Mouse (Mus musculus): ENCODE data around the gene Snap25.

Snap25 gene

DNA sequence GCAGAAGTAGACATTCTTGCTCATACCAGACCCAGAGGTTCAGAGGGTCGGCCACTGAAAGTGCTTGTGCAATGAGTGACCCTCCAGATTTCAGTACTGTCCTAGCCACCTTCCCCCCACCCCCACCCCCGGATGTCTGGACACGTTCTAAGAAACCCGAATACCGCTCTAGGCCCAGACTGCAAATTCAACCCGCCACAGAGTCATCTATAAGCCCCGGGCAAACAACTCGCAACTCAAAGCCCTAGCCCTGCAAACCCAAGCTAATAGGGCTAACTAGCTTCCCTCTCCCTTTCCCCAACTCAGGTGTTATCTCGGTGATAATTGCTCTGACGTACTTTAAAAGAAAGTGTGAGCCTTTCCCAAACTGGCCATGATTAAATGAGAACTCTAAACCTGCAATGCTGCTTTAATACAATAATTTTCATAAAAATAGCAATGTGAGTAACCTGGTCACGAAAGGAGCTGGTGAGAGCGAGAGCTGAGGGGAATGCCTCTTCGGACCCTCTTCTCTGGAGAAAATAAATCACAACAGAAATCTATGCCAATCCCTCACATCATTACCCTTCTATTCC, 725 bp upstream of the Snap25 start:
- DNase-seq, result no peak

DNA sequence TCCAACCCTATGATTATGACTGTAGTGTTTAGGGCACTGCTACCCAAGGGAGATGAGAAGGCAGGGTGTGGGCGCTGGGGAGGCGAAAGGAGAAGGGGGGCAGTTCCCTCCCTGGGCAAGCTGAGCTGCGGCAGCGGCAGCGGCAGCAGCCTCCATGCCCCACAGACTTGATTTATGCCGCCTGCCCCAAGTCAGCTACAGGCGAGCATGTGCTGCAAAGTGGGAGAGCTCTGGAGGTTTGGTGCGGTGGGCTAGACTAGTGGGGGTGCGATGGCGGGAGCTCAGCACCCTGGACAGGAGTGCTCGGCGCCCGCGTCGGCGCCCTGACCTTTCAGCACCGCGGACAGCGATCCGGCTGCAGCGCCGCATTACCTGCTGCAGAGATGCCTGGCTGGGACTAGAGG, 757 bp downstream of the Snap25 start:
- peak; percentile 83 to 87 for DNase-seq

DNA sequence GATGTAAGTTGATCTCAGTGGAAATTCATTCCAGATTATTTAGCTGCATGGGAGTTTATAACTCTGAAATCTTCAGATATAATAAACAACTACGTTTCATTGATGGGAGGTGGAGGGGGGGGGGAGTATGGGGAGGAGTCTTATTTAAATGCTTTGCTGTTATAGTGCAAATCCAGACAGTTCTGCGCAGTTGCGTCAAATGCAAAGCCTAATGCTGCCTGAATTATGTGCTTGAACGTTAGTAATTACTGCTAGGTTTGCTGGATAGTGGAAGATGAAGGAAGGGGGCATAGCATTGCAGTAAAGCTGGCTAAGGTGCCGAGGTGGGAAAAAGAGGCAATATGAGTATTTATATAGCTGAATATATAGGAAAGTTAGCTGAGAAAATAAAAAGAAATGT, 2.3 kb downstream of the Snap25 start:
- DNase-seq, result no peak

GRCm38 (mm10) chr2:136716400-136716799, 3.1 kb downstream of the Snap25 start:
- no peak for DNase-seq

DNA sequence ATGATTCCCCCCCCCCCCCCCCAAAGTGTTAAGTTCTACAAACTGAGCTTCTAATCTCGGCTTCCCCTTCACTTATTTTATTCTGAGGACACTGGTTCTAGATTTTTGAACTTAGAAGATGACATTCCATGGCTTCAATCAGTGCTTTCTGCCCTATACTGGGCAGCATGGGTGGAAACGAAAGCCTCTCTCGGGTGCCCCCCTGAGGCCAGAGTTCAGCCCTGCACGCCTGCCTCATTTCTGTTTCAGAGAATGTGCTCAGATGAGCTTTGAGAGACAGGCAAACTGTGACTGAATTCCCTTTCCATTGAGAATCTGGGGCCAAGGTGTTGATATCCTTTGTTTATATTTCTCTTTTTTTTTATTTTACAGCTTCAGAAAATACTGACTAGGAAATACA, 7.0 kb downstream of the Snap25 start:
- peak in 1 of 2 experiments; percentile 43 for DNase-seq

GRCm38 (mm10) chr2:136738260-136738659, 25.0 kb downstream of the Snap25 start:
- DNase-seq, result no peak

DNA sequence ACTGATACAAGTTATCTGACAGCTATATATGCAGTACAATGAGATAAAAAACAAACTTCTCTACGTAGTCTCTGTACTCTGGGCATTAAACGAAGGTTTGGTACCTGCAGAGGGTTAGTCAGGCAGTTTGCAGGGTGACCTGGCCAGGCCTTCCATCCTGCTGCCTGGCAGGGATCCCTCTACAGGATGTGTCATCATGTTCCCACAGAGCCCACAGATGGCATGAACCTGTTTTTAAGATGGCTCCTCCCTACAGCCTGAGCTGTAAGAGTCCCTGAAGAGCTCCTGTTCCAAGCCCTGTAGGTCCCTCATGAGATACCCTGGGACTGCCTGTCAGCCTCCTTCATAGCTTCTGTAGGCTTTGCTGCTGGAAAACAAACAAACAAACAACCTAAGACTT, 29.0 kb downstream of the Snap25 start:
- DNase-seq, result no peak

DNA sequence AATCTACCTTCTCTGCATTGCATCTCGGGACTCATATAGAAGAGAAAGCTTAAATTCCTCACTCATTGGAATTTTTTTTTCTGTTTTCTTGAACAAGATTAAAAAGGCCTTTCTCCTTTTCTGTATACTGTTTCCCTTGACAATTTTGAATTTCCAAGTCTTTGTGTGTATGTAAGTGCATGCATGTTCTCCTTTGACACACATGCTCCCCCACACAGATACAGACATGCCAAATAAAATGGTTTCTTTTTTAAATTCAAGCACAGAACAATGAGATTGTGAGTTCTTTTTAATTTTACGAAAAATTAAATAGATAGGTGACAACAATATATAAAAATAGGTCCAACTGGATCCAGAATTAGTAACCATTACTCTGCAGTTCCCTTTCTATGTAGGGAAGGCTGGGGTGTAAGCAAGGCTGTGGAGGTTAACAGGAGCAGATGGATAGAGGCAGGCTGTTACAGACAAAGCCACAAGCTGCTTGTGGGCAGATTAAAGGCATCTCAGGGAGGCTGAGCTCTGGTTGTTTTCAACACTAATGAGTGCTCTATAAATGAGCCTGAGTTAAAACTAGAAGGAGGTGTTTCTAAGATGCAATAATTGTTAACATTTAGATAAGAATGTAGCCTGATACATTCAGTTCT, 31.6 kb downstream of the Snap25 start:
- DNase-seq, result no peak

- no peak for DNase-seq
Observed at GRCm38 (mm10) chr2:136745327-136745994, 32.2 kb downstream of the Snap25 start.

DNA sequence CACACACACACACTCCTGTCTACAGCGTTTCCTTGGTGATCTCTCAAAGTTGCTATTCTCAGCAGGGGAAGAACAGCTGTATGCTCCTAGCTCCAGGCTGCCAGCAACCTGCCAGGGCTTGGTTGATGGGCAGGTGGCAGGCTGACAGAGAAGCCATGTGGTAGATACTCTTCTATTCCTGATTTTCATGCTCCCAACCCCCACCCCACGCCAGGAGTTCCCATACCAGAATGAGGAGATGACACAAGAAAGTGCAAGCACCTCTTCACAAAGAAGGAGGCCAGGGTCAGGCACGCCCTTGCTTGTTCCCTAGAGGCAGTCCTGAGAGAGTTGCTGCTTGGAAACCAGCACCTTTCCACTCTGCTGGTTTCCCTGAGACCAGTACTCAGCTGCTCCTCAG, 40.4 kb downstream of the Snap25 start:
- no peak for DNase-seq

- DNase-seq, result no peak
Observed at GRCm38 (mm10) chr2:136758809-136759551, 45.7 kb downstream of the Snap25 start.

DNA sequence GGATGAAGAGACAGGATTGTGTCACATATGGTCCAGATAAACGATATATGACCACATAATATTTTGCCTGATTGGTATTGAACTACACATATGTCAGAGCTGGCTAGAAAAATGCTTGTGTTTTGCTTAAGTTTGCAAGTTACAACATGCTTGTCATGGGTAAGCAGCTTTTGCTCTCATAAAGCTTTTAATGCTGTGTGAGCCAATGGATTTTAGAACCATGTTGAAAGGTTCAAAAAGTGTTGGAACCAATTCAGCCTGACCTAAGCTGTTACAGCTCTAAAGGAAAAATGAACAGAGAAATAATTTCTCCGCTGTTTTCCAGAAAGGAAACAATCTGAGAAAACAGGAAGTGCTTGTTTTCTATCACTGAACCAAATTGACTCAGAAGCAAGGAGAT, 64.9 kb downstream of the Snap25 start:
- DNase-seq, result no peak

DNA sequence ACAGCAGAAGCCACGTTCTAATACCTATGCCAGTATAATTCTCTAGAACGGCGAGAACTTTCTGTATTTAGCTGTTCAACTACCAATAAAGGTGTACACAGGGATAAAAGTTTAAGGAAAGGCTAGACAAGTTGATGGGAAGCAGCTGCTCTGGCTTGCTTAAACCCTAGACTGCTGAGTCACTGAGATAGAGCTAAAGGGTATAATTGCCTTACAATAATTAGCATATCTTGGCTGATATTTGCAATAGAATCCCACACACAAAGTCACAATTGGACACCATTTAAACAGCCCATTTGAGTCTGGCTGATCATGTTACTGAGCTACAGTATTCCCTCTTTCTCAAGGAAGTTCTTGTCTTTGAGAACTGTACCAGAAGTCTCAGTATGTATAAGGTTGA, 65.4 kb downstream of the Snap25 start:
- DNase-seq, result no peak

DNA sequence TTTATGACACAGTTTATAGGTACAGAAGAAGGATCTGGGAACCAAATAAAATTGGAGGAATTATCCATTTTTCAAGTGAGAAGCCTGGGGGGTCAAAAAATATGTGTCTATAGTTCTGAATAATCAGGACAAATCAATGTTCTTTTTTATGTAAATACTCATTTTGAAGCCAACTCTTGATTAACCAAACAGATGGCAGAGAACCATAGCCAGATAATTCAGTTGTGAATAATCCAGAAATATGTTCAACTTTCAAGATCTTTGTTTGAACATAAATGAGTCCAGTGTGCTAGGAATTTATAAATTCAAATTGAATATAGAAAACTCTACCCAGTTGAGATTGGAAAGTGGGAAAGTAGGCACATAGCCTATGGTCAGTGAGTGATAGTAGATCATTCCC, 67.0 kb downstream of the Snap25 start:
- no peak for DNase-seq

DNA sequence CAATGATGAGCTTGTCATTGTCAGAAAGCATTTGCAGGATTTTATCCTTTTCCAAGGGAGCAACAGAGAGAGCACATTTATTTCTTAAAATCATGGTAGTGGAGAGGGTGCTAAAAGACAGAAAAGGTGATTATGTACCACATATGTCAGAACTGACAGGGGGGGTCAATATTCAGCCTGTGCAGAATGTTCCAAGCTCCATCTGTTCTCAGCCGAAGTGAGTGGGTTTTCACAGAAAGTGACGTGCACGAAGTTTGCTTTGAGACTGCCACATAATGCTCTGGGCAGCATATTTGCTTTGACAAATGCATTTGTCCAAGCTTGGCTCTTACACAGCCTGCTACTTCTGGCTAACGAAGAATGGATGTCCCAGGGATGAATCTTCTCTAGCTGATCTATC, 71.1 kb downstream of the Snap25 start:
- no peak for DNase-seq

- no peak for DNase-seq
Observed at GRCm38 (mm10) chr2:136788379-136788778, 75.1 kb downstream of the Snap25 start.

- DNase-seq, result no peak
Observed at GRCm38 (mm10) chr2:136796518-136796917, 83.3 kb downstream of the Snap25 start.

DNA sequence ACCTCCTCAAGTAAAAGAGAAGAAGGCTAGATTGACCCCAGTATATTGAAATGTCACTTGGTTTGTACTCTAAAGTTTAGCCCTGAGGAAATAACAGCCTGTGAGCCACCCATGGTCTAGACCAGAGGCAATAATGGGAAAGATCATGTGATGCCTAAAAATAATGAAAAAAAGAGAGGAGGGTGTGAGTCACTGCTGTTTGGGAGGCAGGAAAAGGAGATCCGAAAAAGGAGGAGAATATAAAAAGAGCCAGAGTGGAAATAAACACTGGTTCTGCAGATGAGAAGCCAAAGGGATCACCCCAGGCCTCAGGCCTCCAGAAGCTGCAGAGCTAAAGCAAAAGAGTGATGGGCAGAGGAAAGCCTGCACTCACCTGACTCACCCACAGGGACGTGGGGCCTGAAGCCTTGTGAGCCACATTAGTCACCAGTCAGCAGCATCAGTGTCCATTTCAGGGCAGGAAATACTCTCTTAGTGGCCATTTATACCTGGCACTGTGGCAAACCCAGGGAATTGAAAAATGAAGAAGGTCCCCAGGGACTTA, 85.7 kb downstream of the Snap25 start:
- no peak for DNase-seq

- DNase-seq, result no peak
Observed at GRCm38 (mm10) chr2:136801102-136801501, 87.8 kb downstream of the Snap25 start.

- no peak for DNase-seq
Observed at GRCm38 (mm10) chr2:136802076-136802475, 88.8 kb downstream of the Snap25 start.

GRCm38 (mm10) chr2:136803142-136803541, 89.9 kb downstream of the Snap25 start:
- DNase-seq, result no peak

- DNase-seq, result no peak
Observed at GRCm38 (mm10) chr2:136807992-136808726, 94.9 kb downstream of the Snap25 start.

GRCm38 (mm10) chr2:136811331-136811730, 98.1 kb downstream of the Snap25 start:
- DNase-seq, result no peak

Measured in lung, postnatal 4 days (tissue).